Mouse (Mus musculus): ENCODE data around the gene Gm4177.
"Not testable (repeated sequence)": the region's sequence is repeated elsewhere in the genome, so short reads cannot be mapped to it uniquely, and the experiment has no call there.

Gene Gm4177

DNA sequence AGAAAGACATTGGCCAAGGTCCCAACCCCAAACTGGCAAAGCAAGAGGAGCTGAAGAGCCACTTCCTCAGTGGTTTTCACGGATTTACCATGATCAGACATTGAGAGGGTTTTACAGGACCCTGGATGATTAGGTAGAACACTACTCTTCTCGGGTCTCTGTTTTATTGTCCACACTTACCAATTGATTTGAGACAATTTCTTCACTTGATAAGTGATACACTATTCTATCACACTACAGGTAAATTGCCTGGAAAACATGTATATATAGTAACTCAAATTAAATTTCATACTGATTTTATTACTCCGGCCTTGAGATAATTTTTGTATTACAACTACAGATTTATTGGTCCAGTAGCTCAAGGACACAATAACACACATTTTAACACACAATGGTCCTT, at the start of gene Gm4177:
TSS of gene Gm4177 (minus strand) at position 101 of the 400 bp plus-strand sequence.
- in situ Hi-C loops (cut with MboI, MseI) = not testable (repeated sequence)

DNA sequence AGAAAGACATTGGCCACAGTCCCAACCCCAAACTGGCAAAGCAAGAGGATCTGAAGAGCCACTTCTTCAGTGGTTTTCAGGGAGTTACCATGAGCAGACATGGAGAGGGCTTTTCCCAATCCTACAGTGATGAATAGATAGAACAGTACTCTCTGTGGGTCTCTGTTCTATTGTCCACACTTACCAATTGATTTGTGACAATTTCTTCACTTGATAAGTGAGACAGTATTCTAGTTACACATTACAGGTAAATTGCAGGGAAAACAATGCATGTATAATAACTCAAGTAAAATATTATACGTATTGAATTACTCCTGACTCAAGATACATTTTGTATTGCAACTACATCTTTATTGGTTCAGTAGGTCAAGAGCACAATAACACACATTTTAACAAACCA, 47.6 kb upstream of the Gm4177 start, which contains the start of gene Gm5725:
TSS of gene Gm5725 (minus strand) at position 101 of the 400 bp plus-strand sequence.
- in situ Hi-C loops (cut with MboI, MseI) = not testable (repeated sequence)

DNA sequence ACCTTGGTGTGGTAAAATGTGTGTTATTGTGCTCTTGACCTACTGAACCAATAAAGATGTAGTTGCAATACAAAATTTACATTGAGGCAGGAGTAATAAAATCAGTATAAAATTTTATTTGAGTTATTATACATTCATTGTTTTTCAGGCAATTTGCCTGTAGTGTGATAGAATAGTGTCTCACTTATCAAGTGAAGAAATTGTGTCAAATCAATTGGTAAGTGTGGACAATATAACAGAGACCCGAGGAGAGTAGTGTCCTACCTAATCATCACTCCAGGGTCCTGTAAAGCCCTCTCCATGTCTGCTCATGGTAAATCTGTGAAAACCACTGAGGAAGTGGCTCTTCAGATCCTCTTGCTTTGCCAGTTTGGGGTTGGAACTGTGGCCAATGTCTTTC, 35.5 kb upstream of the Gm4177 start, which contains the start of gene Vmn1r135:
TSS of gene Vmn1r135 (plus strand) at position 301 of the 400 bp plus-strand sequence.
- in situ Hi-C loops (cut with MboI, MseI) = not testable (repeated sequence)

DNA sequence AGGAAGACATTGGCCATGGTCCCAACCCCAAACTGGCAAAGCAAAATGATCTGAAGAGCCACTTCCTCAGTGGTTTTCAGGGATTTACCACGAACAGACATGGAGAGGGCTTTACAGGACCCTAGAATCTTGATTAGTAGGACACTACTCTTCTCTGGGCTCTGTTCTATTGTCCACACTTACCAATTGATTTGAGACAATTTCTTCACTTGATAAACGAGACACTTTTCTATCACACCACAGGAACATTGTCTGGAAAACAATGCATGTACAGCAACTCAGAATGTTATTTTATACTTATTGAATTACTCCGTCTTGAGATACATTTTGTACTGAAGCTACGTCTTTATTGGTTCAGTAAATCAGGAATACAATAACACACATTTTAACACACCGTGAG, 35.2 kb downstream of the Gm4177 start, which contains the start of gene Gm4175:
TSS of gene Gm4175 (minus strand) at position 101 of the 400 bp plus-strand sequence.
- in situ Hi-C loops (cut with MboI, MseI) = loop anchor here (25.0 kb wide), 1 partner anchor 974 kb away; the partner anchor contains the start of gene Vmn1r113
